Mouse (Mus musculus) liver, embryonic 12.5 days (tissue): ENCODE data around the gene Galm. TPM values are rescaled to one million over a fixed set of nuclear protein-coding genes. Genes with fewer than 3 reads are reported as not detected.

Source experiments
- ATAC-seq: fragments of 200-750 bp; cut with Nextera tagmentation; 2 replicates; pipeline ENCODE4 v1.8.0; 2017; ENCODE audit warnings: moderate number of reproducible peaks, mild to moderate bottlenecking, moderate library complexity
- H3K27ac ChIP-seq: fragments of 300-500 bp; sonication (generic); 2 replicates; pipeline ENCODE4 v1.5.1; 2016; ENCODE audit warnings: mild to moderate bottlenecking
- H3K27me3 ChIP-seq: fragments of 300-500 bp; sonication (generic); replicated peaks from 2 replicates; pipeline ENCODE4 v1.6.1; 2016; ENCODE audit warnings: mild to moderate bottlenecking, moderate library complexity
- H3K36me3 ChIP-seq: fragments of 300-500 bp; sonication (generic); 2 replicates; pipeline ENCODE4 v1.6.1; 2016; ENCODE audit warnings: mild to moderate bottlenecking, moderate library complexity
- H3K4me1 ChIP-seq: fragments of 300-500 bp; sonication (generic); 2 replicates; pipeline ENCODE4 v1.6.1; 2016
- H3K4me2 ChIP-seq: fragments of 300-500 bp; sonication (generic); 2 replicates; pipeline ENCODE4 v1.6.1; 2016; ENCODE audit warnings: mild to moderate bottlenecking, moderate library complexity
- H3K4me3 ChIP-seq: fragments of 300-500 bp; sonication (generic); 2 replicates; pipeline ENCODE4 v1.5.1; 2016; ENCODE audit warnings: mild to moderate bottlenecking, moderate library complexity
- H3K9ac ChIP-seq: fragments of 300-500 bp; sonication (generic); 2 replicates; pipeline ENCODE4 v1.6.1; 2016; ENCODE audit warnings: mild to moderate bottlenecking, moderate library complexity
- H3K9me3 ChIP-seq: fragments of 300-500 bp; sonication (generic); replicated peaks from 2 replicates; pipeline ENCODE4 v1.6.1; 2016; ENCODE audit warnings: mild to moderate bottlenecking, moderate library complexity
- WGBS: fragments of 180-500 bp; shearing (Covaris S2); methylation state at CpG from one replicate; pipeline ENCODE4 v1.1.7; 2016; ENCODE audit not compliant: insufficient replicate concordance; 5-methylcytosine and 5-hydroxymethylcytosine counted together
- polyA plus RNA-seq: library from polyadenylated mRNA; unstranded; fragments of >200 nt; fragmentation: Nextera tagmentation; extraction: Ambion mirVana; gene quantifications from 2 replicates; pipeline ENCODE4 v1.2.1, GENCODE M21; 2016

The Galm gene
- 14.6 and 15.2 TPM in 2 replicates for polyA plus RNA-seq

GRCm38 (mm10) chr17:80127331-80128251, at the start of gene Galm:
Galm (plus strand) TSS chr17:80127471.
- no peaks in the 10 kb centered on the region for H3K36me3 ChIP-seq
- peak within 1 kb of the TSS; percentile 74 for H3K27ac ChIP-seq
- H3K4me1 ChIP-seq, result peaks cover 18% of the 10 kb centered on the region
- peaks cover 5% of the 10 kb centered on the region for H3K27me3 ChIP-seq
- peak within 1 kb of the TSS; percentile 79 for H3K4me2 ChIP-seq
- ATAC-seq, result peak; percentile 66
- 7% methylated on average over 30 of the region's 30 CpGs for WGBS
- peak within 1 kb of the TSS; percentile 61 for H3K4me3 ChIP-seq
- no peaks in the 10 kb centered on the region for H3K9me3 ChIP-seq
- H3K9ac ChIP-seq, result peak within 1 kb of the TSS; percentile 68

- ATAC-seq, result no peak
- Histone ChIP-seq H3K27ac (no peak overlapping the region), H3K27me3 (0 out of 2 replicates have a peak, but pooled peaks cover 4% of the 10 kb centered on the region), H3K9me3 (no peaks in the 10 kb centered on the region), H3K36me3 (no peaks in the 10 kb centered on the region), H3K4me2 (no peak overlapping the region), H3K9ac (no peak overlapping the region), H3K4me3 (no peak overlapping the region), H3K4me1 (0 out of 2 replicates have a peak, but pooled peaks cover 3% of the 10 kb centered on the region)
- WGBS, result 76% methylated on average over 4 of the region's 4 CpGs
Measured at GRCm38 (mm10) chr17:80078726-80079125, 48.5 kb upstream of the Galm start.

- Histone ChIP-seq H3K4me2 (no peak overlapping the region), H3K27ac (no peak overlapping the region), H3K4me3 (no peak overlapping the region), H3K4me1 (no peaks in the 10 kb centered on the region), H3K27me3 (no peaks in the 10 kb centered on the region), H3K36me3 (no peaks in the 10 kb centered on the region), H3K9ac (no peak overlapping the region), H3K9me3 (no peaks in the 10 kb centered on the region)
- WGBS, result 53% methylated on average over 6 of the region's 6 CpGs
- ATAC-seq, result no peak
Measured at GRCm38 (mm10) chr17:80083223-80083622, 44.0 kb upstream of the Galm start.

GRCm38 (mm10) chr17:80084424-80084823, 42.8 kb upstream of the Galm start:
- H3K9me3 ChIP-seq, result no peaks in the 10 kb centered on the region
- H3K4me1 ChIP-seq, result no peaks in the 10 kb centered on the region
- H3K27me3 ChIP-seq, result no peaks in the 10 kb centered on the region
- H3K9ac ChIP-seq, result no peak overlapping the region
- H3K36me3 ChIP-seq, result no peaks in the 10 kb centered on the region
- H3K27ac ChIP-seq, result no peak overlapping the region
- WGBS, result 67% methylated on average over 9 of the region's 9 CpGs
- H3K4me3 ChIP-seq, result no peak overlapping the region
- no peak overlapping the region for H3K4me2 ChIP-seq
- no peak for ATAC-seq

GRCm38 (mm10) chr17:80086591-80086990, 40.7 kb upstream of the Galm start:
- Histone ChIP-seq H3K9ac (no peak overlapping the region), H3K4me3 (no peak overlapping the region), H3K27me3 (no peaks in the 10 kb centered on the region), H3K4me1 (no peaks in the 10 kb centered on the region), H3K9me3 (no peaks in the 10 kb centered on the region), H3K4me2 (no peak overlapping the region), H3K36me3 (no peaks in the 10 kb centered on the region), H3K27ac (no peak overlapping the region)
- ATAC-seq, result no peak
- 72% methylated on average over 11 of the region's 11 CpGs for WGBS

GRCm38 (mm10) chr17:80088168-80088567, 39.1 kb upstream of the Galm start:
- Histone ChIP-seq H3K27me3 (no peaks in the 10 kb centered on the region), H3K9me3 (no peaks in the 10 kb centered on the region), H3K36me3 (no peaks in the 10 kb centered on the region), H3K4me2 (no peak overlapping the region), H3K9ac (no peak overlapping the region), H3K4me1 (no peaks in the 10 kb centered on the region), H3K27ac (no peak overlapping the region), H3K4me3 (no peak overlapping the region)
- no peak for ATAC-seq
- 60% methylated on average over 3 of the region's 3 CpGs for WGBS

- H3K36me3 ChIP-seq, result no peaks in the 10 kb centered on the region
- H3K9ac ChIP-seq, result no peak overlapping the region
- 56% methylated on average over 4 of the region's 4 CpGs for WGBS
- no peaks in the 10 kb centered on the region for H3K9me3 ChIP-seq
- no peak overlapping the region for H3K4me3 ChIP-seq
- no peak overlapping the region for H3K27ac ChIP-seq
- peaks cover 14% of the 10 kb centered on the region for H3K27me3 ChIP-seq
- no peak overlapping the region for H3K4me2 ChIP-seq
- 0 out of 2 replicates have a peak, but pooled peaks cover under 1% of the 10 kb centered on the region for H3K4me1 ChIP-seq
- ATAC-seq, result no peak
Measured at GRCm38 (mm10) chr17:80090551-80090950, 36.7 kb upstream of the Galm start.

GRCm38 (mm10) chr17:80091879-80092549, 35.3 kb upstream of the Galm start:
- Histone ChIP-seq H3K4me1 (peaks cover 8% of the 10 kb centered on the region; the same call in 1 of the 2 replicates), H3K36me3 (no peaks in the 10 kb centered on the region), H3K4me2 (no peak overlapping the region), H3K9ac (no peak overlapping the region), H3K27ac (no peak overlapping the region), H3K27me3 (peaks cover 21% of the 10 kb centered on the region), H3K9me3 (no peaks in the 10 kb centered on the region), H3K4me3 (no peak overlapping the region)
- ATAC-seq, result no peak
- 27% methylated on average over 6 of the region's 6 CpGs for WGBS

GRCm38 (mm10) chr17:80095254-80095899, 31.9 kb upstream of the Galm start:
- WGBS, result 68% methylated on average over 9 of the region's 9 CpGs
- no peak for ATAC-seq
- H3K9me3 ChIP-seq, result no peaks in the 10 kb centered on the region
- H3K27me3 ChIP-seq, result peaks cover 21% of the 10 kb centered on the region
- H3K4me2 ChIP-seq, result peak overlapping the region; percentile 43
- H3K36me3 ChIP-seq, result no peaks in the 10 kb centered on the region
- no peak overlapping the region for H3K9ac ChIP-seq
- no peak overlapping the region for H3K4me3 ChIP-seq
- H3K4me1 ChIP-seq, result peaks cover 8% of the 10 kb centered on the region; the same call in 1 of the 2 replicates
- H3K27ac ChIP-seq, result no peak overlapping the region

GRCm38 (mm10) chr17:80096043-80096719, 31.1 kb upstream of the Galm start:
- WGBS, result 22% methylated on average over 20 of the region's 20 CpGs
- peaks cover 21% of the 10 kb centered on the region for H3K27me3 ChIP-seq
- peak overlapping the region; percentile 43 for H3K4me2 ChIP-seq
- no peak overlapping the region for H3K9ac ChIP-seq
- H3K4me1 ChIP-seq, result peaks cover 8% of the 10 kb centered on the region; the same call in 1 of the 2 replicates
- no peaks in the 10 kb centered on the region for H3K36me3 ChIP-seq
- no peak overlapping the region for H3K27ac ChIP-seq
- ATAC-seq, result peak; percentile 46; the same call in 1 of the 2 replicates
- H3K4me3 ChIP-seq, result no peak overlapping the region
- H3K9me3 ChIP-seq, result no peaks in the 10 kb centered on the region

- ATAC-seq, result no peak
- Histone ChIP-seq H3K27me3 (peaks cover 21% of the 10 kb centered on the region), H3K4me3 (no peak overlapping the region), H3K4me1 (peaks cover 8% of the 10 kb centered on the region; the same call in 1 of the 2 replicates), H3K9ac (no peak overlapping the region), H3K4me2 (no peak overlapping the region), H3K9me3 (no peaks in the 10 kb centered on the region), H3K36me3 (no peaks in the 10 kb centered on the region), H3K27ac (no peak overlapping the region)
- 74% methylated on average over 8 of the region's 8 CpGs for WGBS
Measured at GRCm38 (mm10) chr17:80096720-80097114, 30.6 kb upstream of the Galm start.
